Mouse (Mus musculus) cortical plate, adult 2 months (tissue): ENCODE measurements around the gene Sirt2. TPM values are rescaled to one million over a fixed set of nuclear protein-coding genes. Genes with fewer than 3 reads are reported as not detected.

Experiments
- H3K27ac ChIP-seq: fragments of 200-500 bp; 2 replicates; pipeline ENCODE4 v1.5.1; 2012; ENCODE audit warnings: low read length, control low read depth, inconsistent platforms; ENCODE audit not compliant: insufficient read depth
- H3K4me1 ChIP-seq: fragments of 200-500 bp; 2 replicates; pipeline ENCODE4 v1.6.1; 2011; ENCODE audit warnings: low read length; ENCODE audit not compliant: control insufficient read depth, insufficient read depth
- H3K4me3 ChIP-seq: fragments of 200-500 bp; 2 replicates; pipeline ENCODE4 v1.5.1; 2011; ENCODE audit warnings: mild to moderate bottlenecking, low read length, control low read depth; ENCODE audit not compliant: insufficient read depth
- CTCF ChIP-seq: fragments of 200-500 bp; IDR thresholded peaks from 2 replicates; pipeline ENCODE4 v1.5.1; 2011; ENCODE audit warnings: mild to moderate bottlenecking, control low read depth, low read length; ENCODE audit not compliant: insufficient read depth; ENCODE audit errors: extremely low read depth
- POLR2A ChIP-seq: fragments of 200-500 bp; IDR thresholded peaks from 2 replicates; pipeline ENCODE4 v1.6.1; 2011; ENCODE audit warnings: mild to moderate bottlenecking, low read length, control low read depth; ENCODE audit not compliant: insufficient read depth; ENCODE audit errors: extremely low read depth
- polyA plus RNA-seq: library from polyadenylated mRNA; depleted of rRNA; stranded (reverse); fragments of >200 nt; gene quantifications from 2 replicates; pipeline ENCODE4 v1.2.3, GENCODE M21; 2012

Sirt2 gene
- polyA plus RNA-seq, 1 experiment, result 291 TPM

GRCm38 (mm10) chr7:28802846-28803588, 36.5 kb downstream of the Sirt2 start:
- no peak for TF ChIP-seq POLR2A
- no peak for TF ChIP-seq CTCF

DNA sequence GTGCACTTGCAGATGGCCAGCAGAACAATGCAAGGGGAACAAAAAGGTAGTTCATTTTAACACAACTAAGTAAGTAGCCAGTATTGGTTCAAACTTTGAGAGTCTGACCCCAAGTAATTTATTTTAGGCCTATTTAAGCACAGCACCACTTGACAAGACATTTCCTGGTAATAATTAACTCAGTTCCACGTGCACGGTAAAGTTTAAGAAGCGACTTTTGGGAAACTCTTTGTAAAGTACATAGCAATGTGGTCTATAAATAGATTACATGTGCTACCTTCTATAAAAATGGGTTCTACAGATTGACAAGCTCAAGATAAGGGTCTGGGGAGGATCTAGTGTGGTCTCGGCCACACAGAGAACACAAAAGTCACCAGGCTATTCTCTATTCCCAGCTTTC, 37.2 kb downstream of the Sirt2 start:
- Histone ChIP-seq H3K4me1 (peaks cover 11% of the 10 kb centered on the region), H3K27ac (no peak overlapping the region), H3K4me3 (no peak overlapping the region)
- TF ChIP-seq POLR2A (no peak), CTCF (no peak)

More at GRCm38 (mm10) chr7:28802846-28803588, 36.5 kb downstream of the Sirt2 start:
- peaks cover 7% of the 10 kb centered on the region for H3K4me1 ChIP-seq
- H3K4me3 ChIP-seq, result no peak overlapping the region
- 0 out of 2 replicates have a peak overlapping the region, but pooled peaks have one; percentile 31 for H3K27ac ChIP-seq

- no peak overlapping the region for H3K4me3 ChIP-seq
- TF ChIP-seq CTCF, result no peak
- H3K4me1 ChIP-seq, result peaks cover 11% of the 10 kb centered on the region
- no peak overlapping the region for H3K27ac ChIP-seq
Observed at GRCm38 (mm10) chr7:28806869-28807268, 40.3 kb downstream of the Sirt2 start.

- peaks cover 11% of the 10 kb centered on the region for H3K4me1 ChIP-seq
- H3K4me3 ChIP-seq, result peak overlapping the region; percentile 64
- TF ChIP-seq CTCF, result no peak
- TF ChIP-seq POLR2A, result no peak
- H3K27ac ChIP-seq, result peak overlapping the region; percentile 85
Observed at GRCm38 (mm10) chr7:28807641-28808220, 41.2 kb downstream of the Sirt2 start.

- H3K27ac ChIP-seq, result peak within 1 kb of the TSS; percentile 93
- TF ChIP-seq POLR2A, result peak; percentile 21; the same call in 1 of the 2 replicates
- no peak for TF ChIP-seq CTCF
- H3K4me3 ChIP-seq, result peak within 1 kb of the TSS; percentile 64
- H3K4me1 ChIP-seq, result peaks cover 8% of the 10 kb centered on the region
Observed at GRCm38 (mm10) chr7:28808221-28808941, 41.8 kb downstream of the Sirt2 start, which contains the start of gene Hnrnpl. Hnrnpl (plus strand) TSS chr7:28808541.

- peak overlapping the region; percentile 93 for H3K27ac ChIP-seq
- TF ChIP-seq CTCF (no peak), POLR2A (peak; percentile 90)
- H3K4me1 ChIP-seq, result peaks cover 7% of the 10 kb centered on the region
- peak overlapping the region; percentile 64 for H3K4me3 ChIP-seq
Observed at GRCm38 (mm10) chr7:28808957-28809393, 42.4 kb downstream of the Sirt2 start.

GRCm38 (mm10) chr7:28809401-28810089, 43.0 kb downstream of the Sirt2 start:
- H3K4me1 ChIP-seq, result peaks cover 7% of the 10 kb centered on the region
- peak overlapping the region; percentile 93 for H3K27ac ChIP-seq
- TF ChIP-seq POLR2A (0 out of 2 replicates have a peak, but pooled peaks have one; percentile 20), CTCF (no peak)
- H3K4me3 ChIP-seq, result peak overlapping the region; percentile 64

GRCm38 (mm10) chr7:28810107-28811066, 43.9 kb downstream of the Sirt2 start:
- Histone ChIP-seq H3K27ac (peak overlapping the region; percentile 93), H3K4me3 (peak overlapping the region; percentile 64), H3K4me1 (peaks cover 8% of the 10 kb centered on the region)
- TF ChIP-seq CTCF, result no peak
- peak; percentile 97 for TF ChIP-seq POLR2A
